Mouse (Mus musculus) stomach, embryonic 16.5 days (tissue): Measurements from ENCODE around the gene Rhox4f. TPM values are rescaled to one million over a fixed set of nuclear protein-coding genes. Genes with fewer than 3 reads are reported as not detected.
"Not testable (repeated sequence)": the region's sequence is repeated elsewhere in the genome, so short reads cannot be mapped to it uniquely, and the experiment has no call there.

Experiments used
- ATAC-seq: fragments of 200-750 bp; cut with Nextera tagmentation; 2 replicates; pipeline ENCODE4 v1.8.0; 2017; ENCODE audit warnings: moderate number of reproducible peaks, moderate TSS enrichment; ENCODE audit not compliant: insufficient read depth, low FRiP score
- H3K27ac ChIP-seq: fragments of 300-500 bp; sonication (generic); 2 replicates; pipeline ENCODE4 v1.5.1; 2014; ENCODE audit warnings: low read length
- H3K27me3 ChIP-seq: fragments of 300-500 bp; sonication (generic); 2 replicates; pipeline ENCODE4 v1.6.1; 2014; ENCODE audit warnings: low read length, control low read depth, mixed read lengths; ENCODE audit not compliant: control insufficient read depth, insufficient read depth
- H3K36me3 ChIP-seq: fragments of 300-500 bp; sonication (generic); 2 replicates; pipeline ENCODE4 v1.6.1; 2014; ENCODE audit warnings: low read length; ENCODE audit not compliant: control insufficient read depth, insufficient read depth
- H3K4me1 ChIP-seq: fragments of 300-500 bp; sonication (generic); 2 replicates; pipeline ENCODE4 v1.6.1; 2014; ENCODE audit warnings: low read length, control low read depth, mixed read lengths; ENCODE audit not compliant: control insufficient read depth, insufficient read depth
- H3K4me2 ChIP-seq: fragments of 300-500 bp; sonication (generic); 2 replicates; pipeline ENCODE4 v1.6.1; 2014; ENCODE audit warnings: low read depth, low read length, mixed read lengths
- H3K4me3 ChIP-seq: fragments of 300-500 bp; sonication (generic); replicated peaks from 2 replicates; pipeline ENCODE4 v1.5.1; 2014; ENCODE audit warnings: mild to moderate bottlenecking, low read length
- H3K9ac ChIP-seq: fragments of 300-500 bp; sonication (generic); 2 replicates; pipeline ENCODE4 v1.6.1; 2014; ENCODE audit warnings: low read length
- H3K9me3 ChIP-seq: fragments of 300-500 bp; sonication (generic); replicated peaks from 2 replicates; pipeline ENCODE4 v1.6.1; 2016; ENCODE audit warnings: low read length, control low read depth; ENCODE audit not compliant: control insufficient read depth
- WGBS: fragments of 180-500 bp; shearing (Covaris S2); extraction: QIAGEN DNeasy Blood & Tissue Kit; methylation state at CpG from one replicate; pipeline ENCODE4 v1.1.7; 2014; 5-methylcytosine and 5-hydroxymethylcytosine counted together
- polyA plus RNA-seq: library from polyadenylated mRNA; unstranded; fragments of >200 nt; fragmentation: Nextera tagmentation; extraction: Ambion mirVana; gene quantifications from 2 replicates; pipeline ENCODE4 v1.2.1, GENCODE M21; 2015

Rhox4f gene
- not detected in 2 replicates for polyA plus RNA-seq

GRCm38 (mm10) chrX:37607604-37608003 lies at the start of gene Rhox4f:
Rhox4f (minus strand) TSS chrX:37607704.
- not testable (repeated sequence) for H3K9ac ChIP-seq, H3K4me3 ChIP-seq, H3K9me3 ChIP-seq, H3K4me1 ChIP-seq, H3K27ac ChIP-seq, H3K36me3 ChIP-seq, H3K4me2 ChIP-seq, ATAC-seq, H3K27me3 ChIP-seq
- WGBS, result 95% methylated on average over 15 of the region's 19 CpGs

DNA sequence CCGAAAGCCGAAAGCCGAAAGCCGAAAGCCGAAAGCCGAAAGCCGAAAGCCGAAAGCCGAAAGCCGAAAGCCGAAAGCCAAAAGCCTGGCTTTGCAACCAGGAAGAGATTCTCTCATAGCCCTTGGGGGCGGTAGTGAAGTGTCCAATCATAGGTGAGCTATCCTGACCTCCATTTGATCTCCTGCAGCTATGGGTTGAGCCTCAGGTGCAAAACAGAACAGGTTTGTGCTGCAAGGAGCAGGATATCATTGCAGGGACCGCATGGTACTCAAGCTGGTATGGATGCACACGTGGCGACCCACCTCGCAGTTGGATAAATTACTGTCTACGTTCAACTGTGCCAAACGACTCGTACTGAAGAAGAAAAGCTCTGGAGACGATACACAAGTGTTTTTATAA lies 43.7 kb upstream of the Rhox4f start, which contains the start of gene Rhox4g:
TSS of gene Rhox4g (minus strand) at position 101 of the 400 bp plus-strand sequence.
- not testable (repeated sequence) for H3K9ac ChIP-seq, H3K4me1 ChIP-seq, ATAC-seq, H3K27me3 ChIP-seq, H3K27ac ChIP-seq, H3K9me3 ChIP-seq, H3K4me2 ChIP-seq, H3K4me3 ChIP-seq, H3K36me3 ChIP-seq
- 86% methylated on average over 16 of the region's 20 CpGs for WGBS

DNA sequence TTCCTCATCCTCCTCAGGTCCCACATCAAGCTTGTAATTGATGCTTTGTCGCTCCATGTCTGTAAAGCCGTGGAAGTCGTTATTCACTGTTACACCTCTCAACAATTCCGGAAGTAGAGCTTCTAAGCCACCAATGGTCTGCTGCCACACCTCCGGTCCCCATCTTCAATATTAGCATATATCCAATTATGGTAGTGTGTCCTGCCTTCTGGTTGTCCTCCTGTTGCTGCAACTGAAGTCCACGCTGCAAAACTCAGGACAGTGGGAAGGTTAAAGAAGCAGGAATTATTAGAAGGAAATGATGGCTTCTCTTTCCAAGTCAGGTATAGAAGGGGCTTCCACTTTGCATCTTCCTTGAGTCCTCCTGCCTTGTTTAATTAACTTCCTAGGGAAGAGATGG lies 35.9 kb upstream of the Rhox4f start, which contains the start of gene Rhox2g:
TSS of gene Rhox2g (minus strand) at position 101 of the 400 bp plus-strand sequence.
- H3K27ac ChIP-seq, ATAC-seq, H3K27me3 ChIP-seq, H3K9me3 ChIP-seq, H3K9ac ChIP-seq, H3K36me3 ChIP-seq, H3K4me2 ChIP-seq, H3K4me3 ChIP-seq, H3K4me1 ChIP-seq: not testable (repeated sequence)
- 87% methylated on average over 6 of the region's 6 CpGs for WGBS

DNA sequence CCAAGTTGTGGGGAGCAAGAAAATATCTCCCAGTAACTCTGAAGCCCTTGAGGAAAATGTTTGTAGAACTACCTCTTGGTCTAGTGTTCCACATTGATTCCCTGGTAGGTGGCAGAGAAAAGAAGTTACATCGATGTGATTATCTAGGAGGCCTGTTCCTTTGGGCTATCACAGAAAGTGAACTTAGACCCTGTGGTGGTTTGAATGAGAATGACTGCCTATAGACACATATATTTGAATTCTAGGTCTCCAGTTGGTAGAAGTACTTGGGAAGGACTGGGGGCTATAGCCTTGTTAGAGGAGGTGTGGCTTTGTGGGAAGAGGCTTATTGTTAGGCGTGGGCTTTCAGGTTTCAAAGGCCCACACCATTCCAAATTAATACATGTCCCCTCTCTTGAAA lies 21.0 kb upstream of the Rhox4f start, which contains the start of gene Rhox3g:
TSS of gene Rhox3g (minus strand) at position 101 of the 400 bp plus-strand sequence.
- not testable (repeated sequence) for H3K27ac ChIP-seq, H3K27me3 ChIP-seq, H3K4me2 ChIP-seq, H3K36me3 ChIP-seq, H3K4me1 ChIP-seq, H3K4me3 ChIP-seq, H3K9me3 ChIP-seq, ATAC-seq, H3K9ac ChIP-seq
- 81% methylated on average over 2 of the region's 2 CpGs for WGBS

GRCm38 (mm10) chrX:37580692-37581091 lies 26.8 kb downstream of the Rhox4f start, which contains the start of gene Rhox3f:
Rhox3f (plus strand) TSS chrX:37580992.
- not testable (repeated sequence) for H3K9ac ChIP-seq, ATAC-seq, H3K4me3 ChIP-seq, H3K4me2 ChIP-seq, H3K27me3 ChIP-seq, H3K4me1 ChIP-seq, H3K27ac ChIP-seq, H3K9me3 ChIP-seq, H3K36me3 ChIP-seq

DNA sequence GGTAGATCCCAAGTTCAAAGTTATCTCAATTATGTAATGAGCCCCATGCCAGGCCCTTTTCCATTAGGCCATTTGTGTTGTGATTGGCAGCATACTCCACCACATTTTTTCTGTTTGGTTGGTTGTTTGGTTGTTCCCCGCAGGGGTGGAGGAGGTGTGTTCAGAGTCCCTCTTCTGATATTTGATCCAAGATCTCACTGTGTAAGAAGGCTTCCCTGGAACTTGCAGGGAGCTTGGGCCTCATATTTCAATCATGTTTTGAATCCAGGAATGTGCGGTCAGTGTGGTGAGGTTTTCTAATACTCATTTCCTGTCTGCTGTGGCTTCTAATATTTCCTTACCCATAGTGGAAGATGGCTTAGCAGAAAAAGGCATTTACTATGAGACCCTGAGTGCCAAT lies 34.9 kb downstream of the Rhox4f start:
- H3K4me1 ChIP-seq, result not testable (repeated sequence)
- 53% methylated on average over 2 of the region's 2 CpGs for WGBS

DNA sequence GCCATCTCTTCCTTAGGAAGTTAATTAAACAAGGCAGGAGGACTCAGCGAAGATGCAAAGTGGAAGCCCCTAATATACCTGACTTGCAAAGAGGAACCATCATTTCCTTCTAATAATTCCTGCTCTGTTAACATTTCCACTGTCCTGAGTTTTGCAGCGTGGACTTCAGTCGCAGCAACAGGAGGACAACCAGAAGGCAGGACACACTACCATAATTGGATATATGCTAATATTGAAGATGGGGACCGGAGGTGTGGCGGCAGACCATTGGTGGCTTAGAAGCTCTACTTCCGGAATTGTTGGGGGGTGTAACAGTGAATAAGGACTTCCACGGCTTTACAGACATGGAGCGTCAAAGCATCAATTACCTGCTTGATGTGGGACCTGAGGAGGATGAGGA lies 36.4 kb downstream of the Rhox4f start, which contains the start of gene Rhox2f:
TSS of gene Rhox2f (plus strand) at position 301 of the 400 bp plus-strand sequence.
- H3K36me3 ChIP-seq, H3K9ac ChIP-seq, H3K4me2 ChIP-seq, ATAC-seq, H3K4me1 ChIP-seq, H3K27me3 ChIP-seq, H3K4me3 ChIP-seq, H3K27ac ChIP-seq, H3K9me3 ChIP-seq: not testable (repeated sequence)
- 90% methylated on average over 5 of the region's 8 CpGs for WGBS

More for the DNA sequence above, 34.9 kb downstream of the Rhox4f start:
- H3K4me3 ChIP-seq, H3K9ac ChIP-seq, H3K27ac ChIP-seq, H3K36me3 ChIP-seq, H3K9me3 ChIP-seq, ATAC-seq, H3K4me2 ChIP-seq, H3K27me3 ChIP-seq: not testable (repeated sequence)

DNA sequence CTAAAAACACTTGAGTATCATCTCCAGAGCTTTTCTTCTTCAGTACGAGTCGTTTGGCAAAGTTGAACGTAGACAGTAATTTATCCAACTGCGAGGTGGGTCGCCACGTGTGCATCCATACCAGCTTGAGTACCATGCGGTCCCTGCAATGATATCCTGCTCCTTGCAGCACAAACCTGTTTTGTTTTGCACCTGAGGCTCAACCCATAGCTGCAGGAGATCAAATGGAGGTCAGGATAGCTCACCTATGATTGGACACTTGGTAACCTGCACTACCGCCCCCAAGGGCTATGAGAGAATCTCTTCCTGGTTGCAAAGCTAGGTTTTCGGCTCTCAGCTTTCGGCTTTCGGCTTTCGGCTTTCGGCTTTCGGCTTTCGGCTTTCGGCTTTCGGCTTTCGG lies 50.4 kb downstream of the Rhox4f start, which contains the start of gene Rhox4e:
TSS of gene Rhox4e (plus strand) at position 301 of the 400 bp plus-strand sequence.
- not testable (repeated sequence) for H3K27ac ChIP-seq, H3K36me3 ChIP-seq, H3K27me3 ChIP-seq, H3K4me3 ChIP-seq, H3K9me3 ChIP-seq, H3K9ac ChIP-seq, H3K4me2 ChIP-seq, ATAC-seq, H3K4me1 ChIP-seq
- 92% methylated on average over 10 of the region's 18 CpGs for WGBS
